Mouse (Mus musculus): ENCODE measurements at regions not wholly inside any gene's neighbourhood (a gene's known extent, or its start where the extent isn't known, plus 50 kb on each side); places are given as distances from the start of the nearest gene placed in this dataset.
"Not testable (repeated sequence)": the region's sequence is repeated elsewhere in the genome, so short reads cannot be mapped to it uniquely, and the experiment has no call there.

DNA sequence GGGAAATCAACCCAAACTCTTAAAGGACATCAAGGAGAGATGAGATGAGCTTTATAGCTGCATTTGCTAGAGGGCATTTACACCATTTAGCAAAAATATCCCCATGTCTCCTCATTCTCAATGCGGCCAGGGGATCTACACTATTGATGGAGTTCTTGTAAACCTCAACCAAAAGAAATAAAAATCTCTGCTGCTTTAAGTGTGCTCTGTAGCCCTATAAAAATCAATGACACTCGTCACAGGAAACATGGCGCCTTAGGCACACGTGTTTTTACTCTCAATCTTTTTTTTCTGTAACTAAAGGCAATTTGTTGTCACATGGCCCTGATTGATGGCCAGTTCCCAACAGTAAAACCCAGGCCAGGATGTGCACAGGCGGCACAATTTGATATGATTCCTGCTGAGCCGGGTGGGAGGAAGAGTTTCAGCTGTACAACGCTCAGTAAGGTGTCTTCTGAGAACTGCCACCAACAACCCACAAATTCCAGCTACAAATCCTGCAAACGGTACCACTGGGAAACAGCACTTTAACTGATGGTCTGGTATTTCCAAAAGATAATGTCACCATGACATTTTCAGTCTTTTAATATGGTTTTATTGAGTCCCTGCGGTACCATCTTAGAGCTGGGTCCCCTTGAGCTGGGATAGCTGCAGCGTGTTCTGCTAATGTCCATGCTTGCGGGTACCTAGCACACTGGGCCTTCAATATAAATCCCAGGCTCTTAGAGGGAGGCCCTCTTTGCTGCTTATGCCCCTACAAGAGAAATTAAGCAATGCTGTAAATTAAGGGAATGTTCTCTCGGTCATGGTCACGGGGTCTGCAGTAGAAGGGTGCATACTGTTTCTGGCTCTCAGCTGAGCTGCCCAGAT lies 78.8 kb downstream of the Tpbg start:
- DNase-seq = no peak

DNA sequence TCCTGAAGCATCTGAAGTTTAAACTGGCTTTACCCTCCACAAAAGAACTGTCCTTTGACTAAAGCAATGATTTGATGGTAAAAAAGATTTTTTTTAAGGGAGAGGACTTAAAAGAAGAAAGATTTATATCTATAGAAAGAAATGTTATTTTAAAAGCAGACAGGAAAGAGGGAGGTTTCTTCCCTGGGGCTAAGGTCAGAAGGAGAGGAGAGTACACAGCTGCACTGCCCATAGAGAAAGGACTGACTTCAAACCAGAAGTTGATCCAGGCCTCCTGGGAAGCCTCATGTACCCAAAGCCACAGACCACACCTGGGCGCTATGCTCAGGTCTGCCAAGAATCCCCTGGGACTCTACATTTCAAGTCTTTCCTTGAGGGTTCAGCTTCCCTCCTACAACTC lies 83.1 kb downstream of the Tpbg start:
- no peak for DNase-seq

DNA sequence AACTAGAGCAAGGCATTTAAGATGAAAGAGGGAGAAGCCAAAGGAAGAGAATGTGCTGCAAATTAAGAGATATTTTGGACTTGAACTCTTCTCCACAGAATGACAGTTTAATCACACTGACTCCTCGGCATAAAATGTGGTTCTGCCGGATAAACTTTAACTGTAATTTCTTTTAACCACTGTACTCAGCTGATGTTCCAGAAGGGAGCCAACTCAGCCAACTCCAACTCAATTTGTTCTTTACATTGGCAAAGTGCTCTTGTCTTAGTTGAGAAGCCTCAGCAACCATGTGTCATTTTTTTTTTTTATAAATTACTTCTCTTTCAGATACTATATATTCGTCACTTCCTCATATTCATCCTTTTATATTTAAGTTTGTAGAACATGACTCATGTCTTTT lies 90.0 kb downstream of the Tpbg start:
- DNase-seq = no peak

DNA sequence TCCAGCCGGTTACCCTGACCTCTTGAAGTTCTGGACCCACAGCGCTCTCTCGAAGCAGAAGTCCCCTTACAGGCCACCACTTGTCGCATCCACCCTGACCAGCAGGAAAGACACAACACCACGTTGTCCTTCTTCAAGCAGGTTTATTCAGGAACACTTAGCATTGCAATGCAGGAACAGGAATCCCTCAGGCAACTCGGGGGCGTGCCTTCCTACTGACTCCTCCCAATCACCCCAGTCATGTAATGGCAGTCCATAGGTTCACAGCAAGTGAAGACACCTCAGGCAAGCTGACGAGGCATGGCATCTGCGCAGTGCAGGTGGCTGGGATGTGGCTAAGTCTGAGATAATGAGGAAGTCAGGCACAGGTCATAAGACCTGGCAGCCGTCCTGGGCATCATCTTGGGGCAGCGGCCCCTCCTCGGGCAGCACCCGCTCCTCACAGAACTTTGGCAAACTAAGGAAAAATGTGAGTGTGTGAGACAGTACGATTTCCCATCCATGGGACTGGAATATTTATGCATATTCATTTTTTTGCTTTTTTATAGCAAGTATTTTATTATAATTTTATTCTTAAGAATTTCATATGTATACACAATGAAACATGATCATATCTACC lies 101.0 kb downstream of the Tpbg start:
- DNase-seq = not testable (repeated sequence)

DNA sequence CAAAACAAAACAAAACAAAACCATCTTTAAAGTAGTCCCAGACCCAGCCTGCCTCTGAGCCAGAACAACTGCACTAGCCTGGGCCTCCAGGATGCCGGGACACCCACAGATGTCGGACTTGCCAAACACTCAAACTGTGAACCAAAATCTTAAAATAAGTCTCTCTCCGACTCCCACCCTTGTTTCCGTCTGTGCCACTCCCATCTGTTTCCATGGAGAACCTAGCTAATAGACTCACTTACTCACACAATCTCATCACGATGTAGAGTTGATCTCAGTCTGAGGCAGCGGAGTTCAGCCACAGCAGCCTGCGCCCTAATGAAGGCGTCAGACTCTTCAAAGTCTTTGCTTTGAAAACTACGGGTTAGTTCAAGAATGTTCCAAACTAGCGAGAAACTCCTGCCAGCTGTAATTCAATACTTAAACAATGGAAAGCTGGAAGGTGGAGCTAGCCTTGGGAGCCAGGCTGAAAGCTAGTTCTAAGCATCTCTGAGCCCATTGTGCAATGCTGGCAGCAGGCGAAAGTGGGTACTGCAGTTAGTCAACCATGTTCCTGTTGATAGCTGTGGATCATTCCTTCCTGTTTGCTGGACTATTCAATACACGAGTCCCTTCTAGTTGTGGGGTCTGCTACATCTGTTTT lies 106.4 kb downstream of the Tpbg start:
- no peak for DNase-seq

DNA sequence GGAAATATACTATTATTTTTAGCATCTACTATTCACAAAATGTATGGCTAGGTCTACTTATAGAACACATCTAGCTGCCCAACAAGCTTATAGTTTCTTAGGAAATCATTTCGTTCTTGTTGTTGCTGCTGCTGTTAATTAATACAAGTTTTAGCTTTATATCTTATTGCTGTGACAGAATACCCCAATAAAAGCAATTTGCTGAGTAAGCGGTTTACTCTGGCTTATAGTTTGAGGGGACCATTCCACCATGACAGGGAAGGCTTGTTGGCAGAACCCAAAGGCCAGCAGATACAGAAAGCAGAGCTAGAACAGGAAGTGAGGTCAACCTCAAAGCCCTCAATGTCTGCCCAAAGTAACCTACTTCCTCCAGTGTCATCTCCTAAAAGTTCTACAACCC lies 109.6 kb downstream of the Tpbg start:
- DNase-seq = no peak

DNA sequence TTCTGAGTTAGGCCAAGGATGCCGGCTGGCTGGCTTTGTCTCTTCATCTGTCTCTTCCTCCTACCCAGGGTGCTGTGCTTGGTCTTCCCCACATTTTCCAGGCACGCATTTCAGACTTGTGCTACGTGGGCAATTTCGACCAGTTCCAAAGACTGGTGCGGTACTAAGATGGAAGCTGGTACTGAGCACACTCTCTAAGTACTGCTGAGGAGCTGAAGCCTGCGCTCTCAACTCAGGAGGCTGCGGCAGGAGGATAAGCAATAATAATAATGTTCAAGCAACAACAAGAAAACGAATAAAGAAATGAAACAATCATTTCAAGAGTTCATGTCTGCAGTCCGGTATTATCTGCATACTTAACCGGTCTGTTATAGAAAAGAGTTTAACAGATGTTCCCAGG lies 127.9 kb downstream of the Tpbg start:
- no peak for DNase-seq

DNA sequence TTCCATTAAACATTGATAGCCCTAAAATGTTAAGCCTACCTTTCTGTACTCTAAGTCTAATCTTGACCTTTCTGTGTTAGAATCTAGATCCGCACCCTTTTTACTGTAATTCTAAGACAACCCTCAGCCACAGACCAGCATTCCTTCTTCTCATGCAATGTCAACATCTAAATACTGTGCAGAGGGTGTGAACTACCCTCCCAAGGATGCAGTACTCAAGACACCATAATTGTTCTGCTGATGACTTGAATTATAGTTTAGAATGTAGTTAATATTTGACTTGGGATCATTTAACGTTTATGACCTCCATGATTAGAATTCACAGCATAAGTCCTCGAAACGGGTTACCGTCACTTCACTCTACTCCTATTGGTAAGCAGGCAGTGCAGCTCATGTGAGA lies 139.2 kb downstream of the Tpbg start:
- DNase-seq = no peak

DNA sequence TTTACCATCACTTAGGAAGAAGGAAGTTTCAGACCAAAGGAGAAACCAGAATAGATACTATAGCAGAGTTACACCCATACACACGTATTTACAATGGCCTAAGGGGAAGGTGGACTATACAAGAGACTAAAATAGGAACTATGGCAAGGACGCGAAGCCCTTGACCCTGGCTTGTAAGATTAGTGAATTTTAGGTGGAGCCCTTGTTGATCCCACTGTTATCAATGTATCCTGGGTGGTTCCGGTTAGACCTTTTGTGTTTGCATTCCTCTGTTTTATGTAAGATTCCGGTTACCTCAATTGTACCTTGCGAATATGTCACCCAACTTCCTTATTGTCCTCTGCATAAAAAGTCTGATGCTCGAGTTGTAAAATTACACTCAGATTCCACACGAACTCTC lies 141.3 kb downstream of the Tpbg start:
- DNase-seq = not testable (repeated sequence)

DNA sequence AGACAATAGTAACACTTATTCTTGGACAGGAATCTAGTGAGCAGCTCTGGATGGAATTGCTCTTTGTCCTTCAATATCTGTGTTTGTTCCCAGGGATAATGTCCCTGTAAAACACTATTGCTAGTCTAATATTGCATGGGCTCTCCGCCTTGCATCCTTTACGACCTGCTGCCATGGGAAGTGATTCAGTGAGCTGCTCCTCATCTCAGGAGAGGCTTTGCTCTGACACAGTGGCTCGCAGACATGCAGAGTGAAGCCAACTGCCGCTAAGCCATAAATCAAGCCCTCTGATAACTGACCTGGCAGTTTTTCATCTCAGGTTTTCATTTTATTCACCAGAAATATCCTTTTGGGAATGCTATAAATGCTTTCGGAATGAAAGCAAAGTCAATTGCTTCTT lies 143.5 kb downstream of the Tpbg start:
- DNase-seq = no peak

DNA sequence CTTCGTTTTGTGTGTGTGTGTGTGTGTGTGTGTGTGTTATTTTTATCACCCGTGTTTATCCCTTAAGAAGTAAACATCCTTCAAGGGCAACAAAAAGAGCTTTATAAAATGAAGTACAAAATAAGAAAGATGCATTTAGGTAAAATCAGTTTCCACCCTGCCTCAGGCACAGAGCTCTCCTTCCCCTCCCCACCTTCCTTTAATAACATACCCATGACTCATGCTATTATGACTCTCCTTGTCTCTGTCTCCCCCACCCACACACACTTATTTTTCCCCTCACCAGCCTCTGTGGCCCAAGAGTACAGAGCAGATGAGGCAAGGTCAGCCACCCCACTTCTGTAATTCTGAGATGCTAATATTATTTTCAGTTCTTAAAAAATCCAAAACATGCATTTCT lies 144.0 kb downstream of the Tpbg start:
- DNase-seq = no peak

DNA sequence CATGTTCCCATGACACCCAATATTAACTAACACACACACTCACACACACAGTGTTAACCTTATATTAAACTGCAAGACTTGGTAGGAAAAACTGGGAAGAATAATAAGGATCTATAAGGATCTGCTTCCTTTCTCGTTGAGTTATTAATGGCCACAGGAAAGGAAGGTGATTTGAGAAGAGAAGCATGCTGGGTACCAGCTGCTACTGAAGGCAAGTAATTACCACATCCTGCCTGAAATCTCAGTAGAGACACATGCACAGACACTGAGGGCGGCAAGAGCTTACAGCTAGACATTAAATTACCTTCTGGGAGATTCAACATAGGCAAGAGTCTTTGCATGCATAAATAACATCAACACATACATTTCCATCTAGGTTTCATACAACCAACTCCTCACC lies 160.8 kb downstream of the Tpbg start:
- DNase-seq = no peak

DNA sequence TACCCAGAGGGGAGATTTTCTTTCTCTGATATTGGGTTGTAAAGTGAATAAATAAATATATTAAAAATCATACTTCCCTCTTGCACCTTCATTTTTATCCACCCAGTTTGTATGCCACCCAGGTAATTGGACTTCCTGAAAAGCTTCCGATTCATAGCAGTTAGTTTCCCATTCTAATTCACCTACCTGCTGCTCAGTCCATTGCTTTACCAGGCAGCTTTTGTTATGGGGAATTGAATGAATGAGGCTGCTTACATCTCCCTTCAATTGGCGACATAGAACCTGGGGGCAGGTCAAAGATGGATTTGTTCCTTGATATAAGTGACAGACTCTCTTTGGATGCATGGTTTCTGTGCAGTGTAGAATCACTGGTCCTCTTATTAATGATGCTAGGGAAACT lies 169.5 kb downstream of the Tpbg start:
- DNase-seq = no peak

DNA sequence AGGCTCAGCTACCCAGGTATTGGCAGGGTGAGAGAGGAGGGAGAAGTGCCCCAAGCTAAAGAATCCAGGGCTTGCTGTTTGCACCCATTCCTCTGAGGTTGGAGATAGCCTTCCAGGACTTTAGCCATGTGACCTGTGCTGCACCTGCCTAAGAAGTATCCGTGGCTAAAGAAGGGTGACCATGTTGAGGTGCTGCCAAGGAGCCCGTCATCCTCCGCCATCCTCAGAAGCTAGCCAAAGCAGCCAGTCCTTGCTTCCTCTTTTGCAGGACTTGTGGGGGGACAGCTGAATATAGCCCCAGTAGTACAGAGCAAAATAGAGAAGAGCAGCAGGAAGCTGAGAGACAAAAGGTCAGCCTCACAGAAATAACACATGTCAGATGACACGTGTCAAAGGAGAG lies 173.7 kb downstream of the Tpbg start:
- DNase-seq = no peak

DNA sequence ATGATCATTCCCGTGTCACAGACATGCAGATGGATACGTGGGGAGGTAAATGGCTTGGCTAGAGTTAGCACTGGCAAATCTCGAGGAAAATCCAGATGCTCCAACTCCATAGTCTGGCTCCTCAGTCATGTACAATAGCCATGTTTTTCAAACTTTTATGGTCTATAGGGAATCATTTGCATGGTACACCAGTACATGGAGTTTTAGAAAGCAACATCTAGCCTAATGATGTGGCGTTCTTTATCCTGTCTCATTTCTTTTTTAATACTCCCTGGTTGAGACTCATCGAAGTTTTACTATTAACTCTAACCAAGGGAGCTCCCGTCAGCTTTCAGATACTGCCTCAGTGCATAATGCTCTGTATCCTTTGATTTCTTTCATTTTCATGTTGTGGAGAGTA lies 178.0 kb downstream of the Tpbg start:
- no peak for DNase-seq

DNA sequence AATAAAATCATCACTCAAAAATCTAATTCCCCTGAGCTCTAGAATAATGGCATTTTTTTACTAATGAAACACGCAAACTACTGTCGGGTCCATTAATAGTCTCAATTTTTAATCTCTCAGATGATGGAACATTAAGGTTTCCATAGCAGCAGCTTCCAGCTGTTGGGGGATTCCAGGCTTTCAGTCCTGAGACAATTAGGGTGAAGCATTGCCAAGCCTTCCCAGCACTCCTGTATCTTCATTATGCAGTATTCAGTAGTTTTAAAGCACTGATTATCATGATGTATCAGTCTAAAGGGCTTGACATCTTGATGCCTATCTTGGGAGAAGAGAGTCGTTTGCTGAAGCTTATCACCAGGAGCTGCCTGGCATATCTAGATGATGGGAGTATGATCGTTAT lies 178.6 kb downstream of the Tpbg start:
- DNase-seq = no peak

DNA sequence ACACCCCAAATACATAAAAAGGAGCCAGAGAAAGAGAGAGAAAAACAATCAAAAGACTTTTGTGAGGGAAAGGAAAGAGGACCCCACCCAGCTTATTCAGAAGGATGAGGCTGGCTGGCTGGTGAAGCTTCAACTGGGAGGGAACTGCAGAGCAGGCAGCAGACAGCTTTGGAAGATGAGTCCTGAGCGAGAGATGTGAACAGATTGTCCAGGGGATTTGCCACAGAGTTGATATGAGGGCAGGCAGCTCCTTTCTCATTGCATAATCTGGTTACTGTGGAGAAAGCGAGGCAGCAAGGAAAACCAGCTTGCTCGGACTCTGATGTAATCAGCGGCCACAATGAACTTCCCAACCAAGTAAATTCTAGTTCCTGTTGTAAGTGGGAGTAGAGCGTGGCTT lies 188.6 kb downstream of the Tpbg start:
- DNase-seq = no peak

DNA sequence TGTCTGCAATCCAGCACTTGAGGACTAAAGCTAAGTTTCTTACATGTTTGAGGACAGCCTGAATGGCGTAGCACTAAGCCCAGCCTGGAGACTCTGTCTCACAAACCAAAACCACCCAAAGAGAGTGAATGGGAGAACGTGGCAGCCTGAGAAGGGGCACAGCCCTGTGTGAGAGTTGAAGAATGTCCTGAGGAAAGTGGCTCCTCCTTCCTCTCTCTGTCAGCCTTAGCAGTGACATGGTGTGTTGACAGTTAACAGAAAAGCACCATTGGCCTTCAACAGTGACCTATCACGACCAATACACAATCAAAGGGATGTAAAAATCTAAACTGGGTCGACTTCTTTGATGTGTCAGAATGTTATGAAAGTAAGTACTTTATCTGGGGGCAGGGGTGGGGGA lies 201.9 kb downstream of the Tpbg start:
- no peak for DNase-seq

DNA sequence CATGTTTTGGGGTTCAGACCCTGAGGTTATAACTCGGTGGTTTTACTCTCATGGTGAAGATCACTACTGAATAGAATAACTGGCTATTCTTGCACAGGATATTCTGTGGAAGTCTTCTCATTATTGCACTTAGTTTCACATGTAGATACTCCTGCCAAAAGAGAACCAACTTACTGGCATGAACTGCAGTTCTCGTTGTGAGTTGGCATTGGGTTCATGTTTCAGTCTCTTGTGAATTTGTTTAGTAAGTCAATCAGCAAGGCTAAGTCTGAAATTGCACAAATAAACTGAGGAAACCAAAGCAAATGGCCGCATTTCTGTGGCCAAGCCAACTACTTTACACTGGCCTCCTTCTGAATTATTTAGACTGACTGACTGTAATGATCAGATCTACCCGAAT lies 215.9 kb downstream of the Tpbg start:
- DNase-seq = no peak

DNA sequence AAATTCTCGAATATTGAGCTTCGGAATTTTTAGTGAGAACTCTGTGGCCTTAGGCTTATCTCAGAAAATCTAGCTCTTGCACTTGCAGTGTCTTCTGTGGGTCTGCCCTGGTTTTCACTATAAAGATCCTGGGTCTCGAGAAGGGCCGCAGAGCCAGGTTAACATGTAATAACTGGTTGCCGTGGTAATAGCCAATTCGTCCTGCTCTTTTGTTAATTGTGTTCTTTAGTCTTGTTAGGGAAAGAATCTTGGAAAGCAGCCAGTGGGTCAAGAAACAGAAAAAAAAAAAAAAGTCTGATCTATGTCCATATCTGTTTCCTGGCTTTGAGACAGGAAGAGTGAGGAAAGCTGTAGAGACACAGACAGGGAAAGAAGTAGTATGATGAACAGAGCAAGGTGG lies 217.9 kb downstream of the Tpbg start:
- no peak for DNase-seq

DNA sequence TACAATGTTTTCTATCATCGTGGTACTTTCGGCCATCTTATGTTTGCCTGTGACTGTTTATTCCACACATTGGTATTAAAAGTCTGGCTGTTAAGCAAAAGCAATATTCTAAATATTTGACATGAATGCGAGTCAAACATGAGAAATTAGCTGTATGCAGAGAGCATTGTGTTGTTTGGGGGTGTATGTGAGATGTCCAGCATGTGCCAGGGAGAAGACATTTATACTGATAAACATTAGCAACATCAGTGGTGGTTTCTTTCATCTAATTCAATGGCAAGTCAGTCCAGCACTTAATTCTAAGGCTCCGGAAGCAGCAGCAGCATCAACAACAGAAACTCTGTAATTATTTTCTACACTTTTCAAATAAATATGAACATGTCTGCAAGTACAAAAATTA lies 219.1 kb downstream of the Tpbg start:
- DNase-seq = no peak

DNA sequence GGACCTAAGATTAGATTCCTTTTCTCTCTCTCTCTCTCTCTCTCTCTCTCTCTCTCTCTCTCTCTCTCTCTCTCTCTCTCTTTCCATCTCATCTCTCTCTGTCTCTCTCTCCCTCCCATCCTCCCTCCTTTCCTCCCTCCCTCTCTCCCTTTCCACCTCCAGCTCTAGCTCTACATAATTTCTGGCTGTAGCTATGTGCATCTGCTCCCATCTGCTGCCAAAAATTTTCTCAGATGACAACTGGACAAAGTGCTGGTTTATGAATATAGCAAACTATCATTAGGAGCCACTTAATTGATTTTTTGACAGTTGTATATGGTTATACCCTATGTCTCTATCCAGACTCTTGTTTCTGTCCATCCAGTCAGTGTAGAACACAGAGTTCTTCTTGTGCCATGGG lies 237.1 kb downstream of the Tpbg start:
- DNase-seq = no peak

DNA sequence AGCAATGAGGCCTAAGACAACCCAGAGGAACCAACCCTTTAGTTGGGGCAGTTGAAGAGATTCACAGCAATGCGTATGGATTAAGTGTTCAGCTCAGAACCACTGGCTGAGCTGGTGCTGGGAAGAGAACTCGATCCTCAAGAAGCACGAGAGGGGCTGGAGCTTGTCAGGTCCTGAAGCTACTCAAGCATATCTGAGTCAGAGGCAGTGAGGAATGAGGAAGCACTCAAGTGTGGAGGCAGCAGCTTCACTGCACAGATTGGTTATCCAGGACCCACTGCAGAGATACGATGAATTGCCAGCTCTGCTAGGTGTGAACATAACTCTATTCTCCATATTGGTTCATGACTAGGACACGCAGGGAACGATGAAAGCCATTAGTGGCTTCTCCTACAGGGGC lies 239.7 kb downstream of the Tpbg start:
- DNase-seq = no peak

DNA sequence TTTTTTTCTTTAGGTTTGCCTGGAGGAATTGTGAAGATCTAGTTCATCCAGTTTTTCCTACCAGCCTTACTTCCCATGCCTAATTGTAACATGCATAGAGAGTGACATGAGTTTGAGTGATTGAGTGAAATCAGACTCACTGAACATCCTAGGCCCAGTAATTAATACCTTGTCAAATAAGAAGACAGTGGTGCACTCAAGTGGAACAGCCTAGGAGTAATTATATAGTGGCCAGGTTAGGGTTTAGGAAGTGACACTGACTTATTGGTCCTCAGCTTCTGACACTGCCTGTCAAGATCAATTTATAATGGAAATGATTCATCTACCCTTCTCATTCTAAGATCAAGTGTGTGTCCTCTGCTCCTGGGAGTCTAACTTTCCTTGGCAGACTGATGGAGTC lies 250.8 kb downstream of the Tpbg start:
- DNase-seq = no peak
